Mouse (Mus musculus): Measurements from ENCODE around the gene Gm10382.

Gm10382 gene

GRCm38 (mm10) chr5:125389131-125389578, at the start of gene Gm10382:
Gm10382 (plus strand) TSS chr5:125389322.
- peak; percentile 54 for DNase-seq (ENCODE audit: low spot score)

GRCm38 (mm10) chr5:125339851-125340531, 49.1 kb upstream of the Gm10382 start:
- no peak for DNase-seq (ENCODE audit: low spot score)

- peak; percentile 65 for DNase-seq (ENCODE audit: low spot score)
Observed at GRCm38 (mm10) chr5:125340547-125341262, 48.4 kb upstream of the Gm10382 start, which contains the start of gene Scarb1. Scarb1 (minus strand) TSS chr5:125341094.

GRCm38 (mm10) chr5:125341459-125342090, 47.5 kb upstream of the Gm10382 start:
- no peak for DNase-seq (ENCODE audit: low spot score)

- DNase-seq (ENCODE audit: low spot score) = no peak
Observed at GRCm38 (mm10) chr5:125344296-125344695, 44.8 kb upstream of the Gm10382 start.

GRCm38 (mm10) chr5:125348067-125348466, 41.1 kb upstream of the Gm10382 start:
- DNase-seq (ENCODE audit: low spot score) = no peak

- DNase-seq (ENCODE audit: low spot score) = no peak
Observed at GRCm38 (mm10) chr5:125348487-125348886, 40.6 kb upstream of the Gm10382 start.

- DNase-seq (ENCODE audit: low spot score) = no peak
Observed at GRCm38 (mm10) chr5:125349391-125349790, 39.7 kb upstream of the Gm10382 start.

- no peak for DNase-seq (ENCODE audit: low spot score)
Observed at GRCm38 (mm10) chr5:125351057-125351456, 38.1 kb upstream of the Gm10382 start.

GRCm38 (mm10) chr5:125351939-125352338, 37.2 kb upstream of the Gm10382 start:
- no peak for DNase-seq (ENCODE audit: low spot score)

GRCm38 (mm10) chr5:125352781-125353294, 36.3 kb upstream of the Gm10382 start:
- no peak for DNase-seq (ENCODE audit: low spot score)

GRCm38 (mm10) chr5:125354885-125355492, 34.1 kb upstream of the Gm10382 start:
- DNase-seq (ENCODE audit: low spot score) = no peak

- DNase-seq (ENCODE audit: low spot score) = no peak
Observed at GRCm38 (mm10) chr5:125355650-125356049, 33.5 kb upstream of the Gm10382 start.

GRCm38 (mm10) chr5:125357543-125358269, 31.4 kb upstream of the Gm10382 start:
- no peak for DNase-seq (ENCODE audit: low spot score)

- DNase-seq (ENCODE audit: low spot score) = no peak
Observed at GRCm38 (mm10) chr5:125358270-125358608, 30.9 kb upstream of the Gm10382 start.

GRCm38 (mm10) chr5:125360566-125360965, 28.6 kb upstream of the Gm10382 start:
- DNase-seq (ENCODE audit: low spot score) = no peak

- DNase-seq (ENCODE audit: low spot score) = no peak
Observed at GRCm38 (mm10) chr5:125360981-125361510, 28.1 kb upstream of the Gm10382 start.

GRCm38 (mm10) chr5:125363894-125364293, 25.2 kb upstream of the Gm10382 start:
- DNase-seq (ENCODE audit: low spot score) = no peak

GRCm38 (mm10) chr5:125364851-125365429, 24.2 kb upstream of the Gm10382 start:
- no peak for DNase-seq (ENCODE audit: low spot score)

GRCm38 (mm10) chr5:125368156-125368555, 21.0 kb upstream of the Gm10382 start:
- no peak for DNase-seq (ENCODE audit: low spot score)

GRCm38 (mm10) chr5:125368568-125368967, 20.6 kb upstream of the Gm10382 start:
- DNase-seq (ENCODE audit: low spot score) = peak; percentile 75
